Mouse (Mus musculus): ENCODE results near the gene Mrpl55. TPM values are rescaled to one million over a fixed set of nuclear protein-coding genes. Genes with fewer than 3 reads are reported as not detected.

The Mrpl55 gene
- 10 to 100 TPM; 35.7 to 40.0 TPM for total RNA-seq (2021)

GRCm38 (mm10) chr11:59202081-59202995 lies at the start of gene Mrpl55:
TSS of gene Mrpl55 (plus strand) at chr11:59202486.
- peak; percentile 87 to 93 for DNase-seq (ENCODE audit: extremely low spot score in 1 of 2, low spot score in 1 of 2)

GRCm38 (mm10) chr11:59154220-59154619 lies 48.1 kb upstream of the Mrpl55 start:
- DNase-seq (ENCODE audit: extremely low spot score in 1 of 2, low spot score in 1 of 2): no peak

GRCm38 (mm10) chr11:59155900-59156299 lies 46.4 kb upstream of the Mrpl55 start:
- no peak for DNase-seq (ENCODE audit: extremely low spot score in 1 of 2, low spot score in 1 of 2)

GRCm38 (mm10) chr11:59159099-59159498 lies 43.2 kb upstream of the Mrpl55 start:
- DNase-seq (ENCODE audit: extremely low spot score in 1 of 2, low spot score in 1 of 2): no peak

GRCm38 (mm10) chr11:59159558-59159957 lies 42.7 kb upstream of the Mrpl55 start:
- no peak for DNase-seq (ENCODE audit: extremely low spot score in 1 of 2, low spot score in 1 of 2)

GRCm38 (mm10) chr11:59161398-59161797 lies 40.9 kb upstream of the Mrpl55 start:
- DNase-seq (ENCODE audit: extremely low spot score in 1 of 2, low spot score in 1 of 2): no peak

GRCm38 (mm10) chr11:59162443-59163254 lies 39.6 kb upstream of the Mrpl55 start:
- no peak for DNase-seq (ENCODE audit: extremely low spot score in 1 of 2, low spot score in 1 of 2)

GRCm38 (mm10) chr11:59163255-59164236 lies 38.7 kb upstream of the Mrpl55 start, which contains the start of gene Iba57:
TSS of gene Iba57 (minus strand) at chr11:59163739.
- DNase-seq (ENCODE audit: extremely low spot score in 1 of 2, low spot score in 1 of 2): peak; percentile 85 to 99

- DNase-seq (ENCODE audit: extremely low spot score in 1 of 2, low spot score in 1 of 2): no peak
These were observed 37.9 kb upstream of the Mrpl55 start for GRCm38 (mm10) chr11:59164384-59164783.

- DNase-seq (ENCODE audit: extremely low spot score in 1 of 2, low spot score in 1 of 2): no peak
These were observed 36.6 kb upstream of the Mrpl55 start for GRCm38 (mm10) chr11:59165616-59166241.

GRCm38 (mm10) chr11:59169807-59170206 lies 32.5 kb upstream of the Mrpl55 start:
- DNase-seq (ENCODE audit: extremely low spot score in 1 of 2, low spot score in 1 of 2): no peak

GRCm38 (mm10) chr11:59170549-59170948 lies 31.7 kb upstream of the Mrpl55 start:
- DNase-seq (ENCODE audit: extremely low spot score in 1 of 2, low spot score in 1 of 2): no peak

GRCm38 (mm10) chr11:59174189-59174838 lies 28.0 kb upstream of the Mrpl55 start:
- no peak for DNase-seq (ENCODE audit: extremely low spot score in 1 of 2, low spot score in 1 of 2)

GRCm38 (mm10) chr11:59176475-59176874 lies 25.8 kb upstream of the Mrpl55 start:
- DNase-seq (ENCODE audit: extremely low spot score in 1 of 2, low spot score in 1 of 2): no peak

- DNase-seq (ENCODE audit: extremely low spot score in 1 of 2, low spot score in 1 of 2): no peak
These were observed 25.4 kb upstream of the Mrpl55 start for GRCm38 (mm10) chr11:59176921-59177320.

GRCm38 (mm10) chr11:59182864-59183331 lies 19.4 kb upstream of the Mrpl55 start, which contains the start of gene Gjc2:
TSS of gene Gjc2 (minus strand) at chr11:59183213.
- DNase-seq (ENCODE audit: extremely low spot score in 1 of 2, low spot score in 1 of 2): no peak

- peak in 1 of 2 experiments; percentile 51 for DNase-seq (ENCODE audit: extremely low spot score in 1 of 2, low spot score in 1 of 2)
These were observed 18.5 kb upstream of the Mrpl55 start for GRCm38 (mm10) chr11:59183821-59184220.

GRCm38 (mm10) chr11:59185490-59185889 lies 16.8 kb upstream of the Mrpl55 start:
- DNase-seq (ENCODE audit: extremely low spot score in 1 of 2, low spot score in 1 of 2): no peak

- DNase-seq (ENCODE audit: extremely low spot score in 1 of 2, low spot score in 1 of 2): no peak
These were observed 14.6 kb upstream of the Mrpl55 start for GRCm38 (mm10) chr11:59187706-59188105.
